Mouse (Mus musculus): ENCODE results near the gene Rcan1. TPM values are rescaled to one million over a fixed set of nuclear protein-coding genes. Genes with fewer than 3 reads are reported as not detected.
"Not testable (repeated sequence)": the region's sequence is repeated elsewhere in the genome, so short reads cannot be mapped to it uniquely, and the experiment has no call there.

Gene Rcan1
- 19.6 and 21.6 TPM in 2 replicates for polyA plus RNA-seq (2015; fragmentation: Nextera tagmentation; extraction: Ambion mirVana)

DNA sequence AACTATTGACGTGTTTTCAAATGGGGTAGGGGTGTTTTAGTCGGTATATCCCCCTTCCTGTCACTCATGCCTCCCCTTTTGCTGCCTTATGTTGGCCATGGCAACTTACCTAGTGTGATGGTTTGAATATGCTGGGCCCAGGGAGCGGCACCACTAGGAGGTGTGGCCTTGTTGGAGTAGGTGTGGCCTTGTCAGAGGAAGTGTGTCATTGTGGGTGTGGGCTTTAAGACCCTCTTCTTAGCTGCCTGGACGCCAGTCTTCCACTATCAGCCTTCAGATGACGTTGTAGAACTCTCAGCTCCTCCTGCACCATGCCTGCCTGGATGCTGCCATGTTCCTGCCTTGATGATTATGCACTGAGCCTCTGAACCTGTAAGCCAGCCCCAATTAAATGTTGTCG, at the start of gene Rcan1:
Gene Rcan1 (minus strand): TSS at position 162 of the 400 bp plus-strand sequence.
- 75% methylated on average over 6 of the region's 6 CpGs for WGBS
- ATAC-seq (ENCODE audit: insufficient read depth, low FRiP score): no peak
- H3K27ac ChIP-seq (ENCODE audit: low read length): no peak within 1 kb of the TSS
- no peaks in the 10 kb centered on the region for H3K27me3 ChIP-seq (ENCODE audit: control insufficient read depth, insufficient read depth, low read length)
- no peak within 1 kb of the TSS for H3K4me3 ChIP-seq (replicated peaks; ENCODE audit: low read length)
- H3K36me3 ChIP-seq (ENCODE audit: control insufficient read depth, insufficient read depth, low read length): no peaks in the 10 kb centered on the region
- no peaks in the 10 kb centered on the region for H3K4me1 ChIP-seq (ENCODE audit: control insufficient read depth, insufficient read depth, low read length)
- H3K9ac ChIP-seq (ENCODE audit: low read length): no peak within 1 kb of the TSS
- H3K9me3 ChIP-seq (replicated peaks; ENCODE audit: control insufficient read depth, low read length): no peaks in the 10 kb centered on the region
- H3K4me2 ChIP-seq (ENCODE audit: low read depth, low read length): no peak within 1 kb of the TSS

DNA sequence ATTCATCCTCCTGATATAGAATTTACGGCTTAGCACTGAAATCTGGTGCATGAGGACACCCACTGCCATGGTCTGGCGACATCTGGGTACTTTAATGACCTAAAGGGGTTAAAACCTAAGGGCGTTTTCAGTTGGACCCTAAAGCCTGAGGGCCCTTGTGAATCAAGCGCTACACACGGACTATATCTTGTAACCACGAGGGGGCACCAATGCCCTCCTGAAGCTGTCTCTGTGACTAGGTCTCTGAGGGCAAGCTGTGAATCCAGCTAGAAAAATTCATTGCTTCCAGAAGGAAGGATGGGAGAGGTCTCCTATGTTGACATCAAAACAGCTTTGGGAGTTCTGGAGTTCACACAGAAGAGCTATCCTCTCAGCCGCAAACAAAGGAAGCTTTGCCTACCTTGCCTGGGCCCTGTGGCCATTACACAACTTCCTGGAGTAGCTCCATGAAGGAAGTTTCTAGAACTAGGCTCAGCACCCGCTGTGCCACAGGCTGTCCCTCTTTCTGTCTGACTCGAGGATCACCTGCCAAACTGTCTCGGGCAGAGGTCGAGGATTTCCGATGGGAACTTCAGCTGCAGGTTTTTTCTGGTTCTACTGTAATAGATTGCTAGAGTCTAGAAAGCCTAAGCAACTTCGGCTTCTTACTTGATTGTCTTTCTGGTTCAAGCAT, 49.3 kb upstream of the Rcan1 start:
- Histone ChIP-seq H3K4me1 (ENCODE audit: control insufficient read depth, insufficient read depth, low read length) (no peaks in the 10 kb centered on the region; the same call in 1 of the 2 replicates), H3K9ac (ENCODE audit: low read length) (no peak overlapping the region), H3K4me3 (replicated peaks; ENCODE audit: low read length) (no peak overlapping the region), H3K27me3 (ENCODE audit: control insufficient read depth, insufficient read depth, low read length) (no peaks in the 10 kb centered on the region), H3K27ac (ENCODE audit: low read length) (no peak overlapping the region), H3K4me2 (ENCODE audit: low read depth, low read length) (no peak overlapping the region), H3K9me3 (replicated peaks; ENCODE audit: control insufficient read depth, low read length) (no peaks in the 10 kb centered on the region), H3K36me3 (ENCODE audit: control insufficient read depth, insufficient read depth, low read length) (no peaks in the 10 kb centered on the region)
- WGBS: 49% methylated on average over 13 of the region's 13 CpGs
- no peak for ATAC-seq (ENCODE audit: insufficient read depth, low FRiP score)

- H3K4me3 ChIP-seq (replicated peaks; ENCODE audit: low read length): no peak overlapping the region
- H3K4me1 ChIP-seq (ENCODE audit: control insufficient read depth, insufficient read depth, low read length): no peaks in the 10 kb centered on the region; the same call in 1 of the 2 replicates
- ATAC-seq (ENCODE audit: insufficient read depth, low FRiP score): no peak
- no peaks in the 10 kb centered on the region for H3K27me3 ChIP-seq (ENCODE audit: control insufficient read depth, insufficient read depth, low read length)
- no peak overlapping the region for H3K27ac ChIP-seq (ENCODE audit: low read length)
- H3K4me2 ChIP-seq (ENCODE audit: low read depth, low read length): no peak overlapping the region
- H3K9me3 ChIP-seq (replicated peaks; ENCODE audit: control insufficient read depth, low read length): no peaks in the 10 kb centered on the region
- H3K36me3 ChIP-seq (ENCODE audit: control insufficient read depth, insufficient read depth, low read length): no peaks in the 10 kb centered on the region
- H3K9ac ChIP-seq (ENCODE audit: low read length): no peak overlapping the region
- WGBS: 51% methylated on average over 4 of the region's 4 CpGs
Observed at GRCm38 (mm10) chr16:92518718-92519117, 48.1 kb upstream of the Rcan1 start.

- ATAC-seq (ENCODE audit: insufficient read depth, low FRiP score): peak; percentile 53; the same call in 1 of the 2 replicates
- Histone ChIP-seq H3K9ac (ENCODE audit: low read length) (no peak overlapping the region), H3K4me2 (ENCODE audit: low read depth, low read length) (no peak overlapping the region), H3K27me3 (ENCODE audit: control insufficient read depth, insufficient read depth, low read length) (no peaks in the 10 kb centered on the region), H3K4me3 (replicated peaks; ENCODE audit: low read length) (no peak overlapping the region), H3K4me1 (ENCODE audit: control insufficient read depth, insufficient read depth, low read length) (peaks cover 8% of the 10 kb centered on the region), H3K27ac (ENCODE audit: low read length) (no peak overlapping the region), H3K9me3 (replicated peaks; ENCODE audit: control insufficient read depth, low read length) (no peaks in the 10 kb centered on the region), H3K36me3 (ENCODE audit: control insufficient read depth, insufficient read depth, low read length) (no peaks in the 10 kb centered on the region)
- 65% methylated on average over 9 of the region's 9 CpGs for WGBS
Observed at GRCm38 (mm10) chr16:92516139-92516538, 45.5 kb upstream of the Rcan1 start.

DNA sequence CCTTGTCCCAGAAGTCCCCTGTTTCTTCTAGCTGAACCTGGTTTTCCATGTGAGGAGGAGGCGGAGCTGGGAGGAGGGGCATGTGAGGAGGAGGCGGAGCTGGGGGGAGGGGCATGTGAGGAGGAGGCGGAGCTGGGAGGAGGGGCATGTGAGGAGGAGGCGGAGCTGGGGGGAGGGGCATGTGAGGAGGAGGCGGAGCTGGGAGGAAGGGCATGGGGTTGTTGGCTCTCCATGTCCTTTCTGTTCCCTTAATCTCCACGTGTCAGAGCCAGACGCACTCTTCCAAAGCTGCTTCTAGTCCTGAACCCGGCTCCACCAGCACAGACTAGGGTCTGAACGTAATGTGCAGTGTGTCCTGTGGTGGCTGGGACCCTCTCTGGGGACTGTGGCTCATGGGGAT, 44.2 kb upstream of the Rcan1 start:
- ATAC-seq (ENCODE audit: insufficient read depth, low FRiP score): not testable (repeated sequence)

GRCm38 (mm10) chr16:92511773-92512391, 41.2 kb upstream of the Rcan1 start:
- no peaks in the 10 kb centered on the region for H3K27me3 ChIP-seq (ENCODE audit: control insufficient read depth, insufficient read depth, low read length)
- no peak overlapping the region for H3K4me3 ChIP-seq (replicated peaks; ENCODE audit: low read length)
- no peaks in the 10 kb centered on the region for H3K9me3 ChIP-seq (replicated peaks; ENCODE audit: control insufficient read depth, low read length)
- no peak overlapping the region for H3K9ac ChIP-seq (ENCODE audit: low read length)
- no peak for ATAC-seq (ENCODE audit: insufficient read depth, low FRiP score)
- H3K4me1 ChIP-seq (ENCODE audit: control insufficient read depth, insufficient read depth, low read length): peaks cover 8% of the 10 kb centered on the region
- H3K4me2 ChIP-seq (ENCODE audit: low read depth, low read length): no peak overlapping the region
- no peaks in the 10 kb centered on the region for H3K36me3 ChIP-seq (ENCODE audit: control insufficient read depth, insufficient read depth, low read length)
- no peak overlapping the region for H3K27ac ChIP-seq (ENCODE audit: low read length)
- 57% methylated on average over 5 of the region's 5 CpGs for WGBS

More for the DNA sequence above, 44.2 kb upstream of the Rcan1 start:
- H3K4me2 ChIP-seq (ENCODE audit: low read depth, low read length); H3K4me3 ChIP-seq (replicated peaks; ENCODE audit: low read length); H3K9ac ChIP-seq (ENCODE audit: low read length); H3K27me3 ChIP-seq (ENCODE audit: control insufficient read depth, insufficient read depth, low read length); H3K36me3 ChIP-seq (ENCODE audit: control insufficient read depth, insufficient read depth, low read length); H3K27ac ChIP-seq (ENCODE audit: low read length); H3K4me1 ChIP-seq (ENCODE audit: control insufficient read depth, insufficient read depth, low read length); H3K9me3 ChIP-seq (replicated peaks; ENCODE audit: control insufficient read depth, low read length): not testable (repeated sequence)
- WGBS: 75% methylated on average over 8 of the region's 9 CpGs

DNA sequence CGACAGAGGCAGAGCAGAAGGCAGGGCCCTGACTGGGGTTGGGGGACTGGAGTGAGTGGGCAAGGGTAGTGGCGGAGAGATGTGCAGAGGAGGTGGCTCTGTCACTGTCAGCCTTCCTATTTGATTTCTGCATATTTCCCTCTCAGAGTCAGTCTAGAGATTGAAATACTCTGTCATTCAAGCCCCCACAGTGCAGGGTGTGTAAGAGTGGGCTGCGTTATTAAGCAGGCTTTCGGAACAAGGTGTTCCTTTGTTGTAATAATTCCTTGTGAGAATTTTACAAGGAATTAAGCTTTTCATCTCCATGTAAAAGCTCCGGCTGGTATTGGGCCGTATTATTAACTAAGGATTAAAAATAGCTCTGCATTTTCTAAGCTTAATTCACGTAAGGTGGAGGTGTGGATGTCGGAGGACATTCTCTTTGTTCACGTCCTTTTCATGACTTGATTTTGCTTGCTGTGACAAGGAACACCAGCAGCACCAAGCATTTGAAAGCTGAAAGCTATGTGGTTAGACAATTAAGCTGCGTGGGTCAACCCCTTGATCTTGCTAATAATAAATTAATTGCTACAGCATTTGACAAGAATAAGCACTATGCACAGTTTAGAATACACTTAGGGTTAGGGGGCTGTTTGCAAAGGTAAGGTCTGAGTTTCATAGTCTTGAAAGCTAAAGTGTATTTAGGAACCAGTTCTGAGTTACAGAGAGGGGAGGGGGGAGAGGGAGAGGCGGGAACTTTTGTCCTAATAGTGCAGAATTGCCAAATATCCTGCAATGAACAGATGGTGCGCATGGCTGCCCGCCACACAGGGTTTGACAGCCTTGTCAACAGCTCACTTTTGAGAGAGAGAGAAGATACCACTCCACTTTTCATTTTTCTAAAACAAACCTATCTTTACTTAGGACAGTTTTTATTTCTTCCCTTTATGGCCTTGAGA, 40.4 kb upstream of the Rcan1 start:
- no peaks in the 10 kb centered on the region for H3K9me3 ChIP-seq (replicated peaks; ENCODE audit: control insufficient read depth, low read length)
- no peaks in the 10 kb centered on the region for H3K27me3 ChIP-seq (ENCODE audit: control insufficient read depth, insufficient read depth, low read length)
- WGBS: 68% methylated on average over 13 of the region's 13 CpGs
- H3K36me3 ChIP-seq (ENCODE audit: control insufficient read depth, insufficient read depth, low read length): no peaks in the 10 kb centered on the region
- no peak overlapping the region for H3K9ac ChIP-seq (ENCODE audit: low read length)
- H3K27ac ChIP-seq (ENCODE audit: low read length): no peak overlapping the region
- ATAC-seq (ENCODE audit: insufficient read depth, low FRiP score): no peak
- H3K4me1 ChIP-seq (ENCODE audit: control insufficient read depth, insufficient read depth, low read length): peaks cover 8% of the 10 kb centered on the region
- no peak overlapping the region for H3K4me3 ChIP-seq (replicated peaks; ENCODE audit: low read length)
- H3K4me2 ChIP-seq (ENCODE audit: low read depth, low read length): no peak overlapping the region

DNA sequence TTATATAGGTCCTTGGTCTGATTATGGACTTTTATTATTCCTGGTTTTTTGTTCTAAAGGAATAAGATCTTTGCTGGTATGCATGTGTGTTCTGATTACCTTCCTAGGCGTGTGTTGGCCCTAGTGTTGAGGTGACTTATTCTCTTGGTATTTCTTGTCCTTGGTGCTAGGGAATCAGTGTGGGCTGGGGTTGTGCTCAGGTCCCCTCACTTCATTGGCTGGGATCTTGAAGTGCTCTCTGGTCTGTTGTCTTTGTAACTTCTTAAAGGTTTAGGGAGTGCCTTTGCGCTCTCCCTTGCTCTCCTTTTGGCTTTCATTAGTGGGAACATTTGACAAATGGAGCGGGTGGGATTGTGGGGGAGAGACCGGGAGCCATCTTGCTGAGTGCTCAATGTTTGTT, 36.9 kb upstream of the Rcan1 start:
- Histone ChIP-seq H3K27ac (ENCODE audit: low read length) (no peak overlapping the region), H3K27me3 (ENCODE audit: control insufficient read depth, insufficient read depth, low read length) (no peaks in the 10 kb centered on the region), H3K36me3 (ENCODE audit: control insufficient read depth, insufficient read depth, low read length) (no peaks in the 10 kb centered on the region), H3K4me2 (ENCODE audit: low read depth, low read length) (no peak overlapping the region), H3K9ac (ENCODE audit: low read length) (no peak overlapping the region), H3K4me1 (ENCODE audit: control insufficient read depth, insufficient read depth, low read length) (peaks cover 8% of the 10 kb centered on the region; the same call in 1 of the 2 replicates), H3K9me3 (replicated peaks; ENCODE audit: control insufficient read depth, low read length) (no peaks in the 10 kb centered on the region), H3K4me3 (replicated peaks; ENCODE audit: low read length) (no peak overlapping the region)
- ATAC-seq (ENCODE audit: insufficient read depth, low FRiP score): no peak
- 75% methylated on average over 4 of the region's 4 CpGs for WGBS

DNA sequence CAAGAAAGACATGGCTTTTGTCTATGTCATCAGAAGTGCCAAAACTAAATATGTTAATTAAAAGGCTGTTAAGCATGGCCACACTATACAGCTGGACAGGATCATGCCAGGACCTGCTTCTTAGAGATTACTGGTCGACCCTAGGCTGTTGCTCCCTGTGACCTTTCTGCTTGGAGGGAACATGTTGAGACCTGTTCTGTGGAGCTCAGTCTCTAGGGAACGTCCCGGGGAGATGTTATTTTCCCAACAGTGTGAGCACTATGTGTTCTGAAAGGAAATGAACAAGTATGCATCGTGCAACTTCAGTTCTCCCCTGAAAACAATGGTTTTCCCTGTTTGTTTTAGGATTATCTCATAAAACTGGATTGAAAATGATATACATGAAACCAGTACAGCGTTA, 32.4 kb upstream of the Rcan1 start:
- no peaks in the 10 kb centered on the region for H3K9me3 ChIP-seq (replicated peaks; ENCODE audit: control insufficient read depth, low read length)
- H3K27ac ChIP-seq (ENCODE audit: low read length): no peak overlapping the region
- no peak overlapping the region for H3K9ac ChIP-seq (ENCODE audit: low read length)
- WGBS: 66% methylated on average over 5 of the region's 5 CpGs
- peaks cover 3% of the 10 kb centered on the region; the same call in 1 of the 2 replicates for H3K27me3 ChIP-seq (ENCODE audit: control insufficient read depth, insufficient read depth, low read length)
- no peak overlapping the region for H3K4me2 ChIP-seq (ENCODE audit: low read depth, low read length)
- H3K4me1 ChIP-seq (ENCODE audit: control insufficient read depth, insufficient read depth, low read length): peaks cover 3% of the 10 kb centered on the region; the same call in 1 of the 2 replicates
- ATAC-seq (ENCODE audit: insufficient read depth, low FRiP score): no peak
- no peak overlapping the region for H3K4me3 ChIP-seq (replicated peaks; ENCODE audit: low read length)
- no peaks in the 10 kb centered on the region for H3K36me3 ChIP-seq (ENCODE audit: control insufficient read depth, insufficient read depth, low read length)

Measured in stomach, embryonic 16.5 days (tissue).